Mouse (Mus musculus) C2C12 (cell line): ENCODE measurements around the gene Tle2. TPM values are rescaled to one million over a fixed set of nuclear protein-coding genes. Genes with fewer than 3 reads are reported as not detected.

Experiments
- H3K27me3 ChIP-seq: one replicate; pipeline ENCODE4 v1.6.1; 2011; ENCODE audit not compliant: control insufficient read depth, insufficient read depth, insufficient read length
- H3K36me3 ChIP-seq: one replicate; pipeline ENCODE4 v1.6.1; 2011; ENCODE audit not compliant: control insufficient read depth, insufficient read depth
- H3K4me3 ChIP-seq: one replicate; pipeline ENCODE4 v1.5.1; 2011; ENCODE audit warnings: mild to moderate bottlenecking, control low read depth; ENCODE audit not compliant: poor library complexity, insufficient read depth, severe bottlenecking
- H3K79me2 ChIP-seq: one replicate; pipeline ENCODE4 v1.6.1; 2011; ENCODE audit not compliant: control insufficient read depth, insufficient read depth
- H3K79me3 ChIP-seq: one replicate; pipeline ENCODE4 v1.6.1; 2011; ENCODE audit warnings: low read depth, control low read depth
- H3ac ChIP-seq: one replicate; pipeline ENCODE3; 2011; ENCODE audit warnings: low read depth; ENCODE audit not compliant: control insufficient read depth, insufficient read length
- CEBPB ChIP-seq: IDR thresholded peaks from one replicate; pipeline ENCODE4 v1.6.1; 2011; ENCODE audit warnings: low read depth, mild to moderate bottlenecking, control low read depth, moderate library complexity
- CTCF ChIP-seq: IDR thresholded peaks from one replicate; pipeline ENCODE4 v1.5.1; 2011; ENCODE audit not compliant: control insufficient read depth, insufficient read depth, insufficient read length
- FOSL1 ChIP-seq: IDR thresholded peaks from one replicate; pipeline ENCODE4 v1.8.0; 2011; ENCODE audit warnings: mild to moderate bottlenecking, low read length; ENCODE audit not compliant: poor library complexity, insufficient read depth, severe bottlenecking
- MAX ChIP-seq: IDR thresholded peaks from one replicate; pipeline ENCODE4 v1.6.1; 2011; ENCODE audit warnings: mild to moderate bottlenecking, control low read depth
- MYOD1 ChIP-seq: IDR thresholded peaks from one replicate; pipeline ENCODE4 v1.6.1; 2011; ENCODE audit warnings: low read depth; ENCODE audit not compliant: control insufficient read depth, insufficient read length
- MYOG ChIP-seq: IDR thresholded peaks from one replicate; pipeline ENCODE4 v1.6.1; 2011; ENCODE audit not compliant: control insufficient read depth, insufficient read length; ENCODE audit errors: extremely low read depth
- USF1 ChIP-seq: IDR thresholded peaks from one replicate; pipeline ENCODE4 v1.6.1; 2011; ENCODE audit warnings: low read depth, mild to moderate bottlenecking, control low read depth, moderate library complexity
- polyA plus RNA-seq: library from polyadenylated mRNA; unstranded; fragments of >200 nt; fragmentation: generic; extraction: Trizol; gene quantifications from one replicate; pipeline ENCODE4 v1.2.1, GENCODE M21; 2012; ENCODE audit warnings: missing spikeins

Tle2 gene
- polyA plus RNA-seq, 1 experiment = 7.1 TPM

DNA sequence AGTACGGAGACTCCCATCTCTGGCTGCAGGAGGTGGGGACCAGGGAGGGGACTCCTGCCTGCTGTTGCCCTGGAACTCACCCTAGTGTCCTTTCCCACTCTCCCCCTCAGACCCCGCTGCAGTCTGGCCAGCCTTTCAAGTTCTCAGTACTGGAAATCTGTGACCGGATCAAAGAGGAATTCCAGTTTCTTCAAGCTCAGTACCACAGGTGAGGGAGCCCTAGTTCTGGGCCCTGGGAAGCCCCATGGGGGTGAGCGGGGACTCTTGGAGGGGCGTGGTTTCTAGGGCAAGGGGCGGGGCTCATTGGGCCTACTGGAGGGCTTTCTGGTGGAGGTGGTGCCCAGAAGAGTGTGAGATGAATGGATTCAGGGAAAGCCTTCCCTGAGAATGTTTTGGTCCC is 1.3 kb downstream of the Tle2 start:
- H3ac ChIP-seq = peak overlapping the region; percentile 71
- H3K79me3 ChIP-seq = no peaks in the 10 kb centered on the region
- no peaks in the 10 kb centered on the region for H3K36me3 ChIP-seq
- H3K4me3 ChIP-seq = peak overlapping the region; percentile 49
- H3K27me3 ChIP-seq = no peaks in the 10 kb centered on the region
- TF ChIP-seq CTCF = no peak
- TF ChIP-seq MYOG = no peak
- TF ChIP-seq MAX = no peak
- TF ChIP-seq MYOD1 = no peak
- no peak for TF ChIP-seq USF1
- no peak for TF ChIP-seq CEBPB
- TF ChIP-seq FOSL1 = no peak
- no peaks in the 10 kb centered on the region for H3K79me2 ChIP-seq

DNA sequence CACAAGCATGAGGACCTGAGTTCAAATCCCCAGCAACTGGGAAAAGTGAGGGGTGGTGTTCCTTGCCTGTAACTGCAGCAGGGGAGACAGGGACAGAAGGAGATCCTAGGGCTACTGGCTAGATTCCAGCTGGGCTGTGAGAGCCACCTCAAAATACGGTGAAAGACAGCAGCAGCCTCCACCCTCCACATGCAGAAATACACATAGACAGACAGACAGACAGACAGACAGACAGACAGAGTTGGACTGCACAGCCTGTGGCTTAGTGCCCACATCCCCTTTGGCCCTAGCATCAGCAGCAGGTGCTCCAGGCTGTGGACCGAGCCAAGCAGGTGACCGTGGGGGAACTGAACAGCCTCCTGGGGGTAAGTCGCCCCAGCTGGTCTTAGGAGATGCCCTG is 5.6 kb downstream of the Tle2 start:
- Histone ChIP-seq H3K79me3 (no peaks in the 10 kb centered on the region), H3K36me3 (no peaks in the 10 kb centered on the region), H3K27me3 (no peaks in the 10 kb centered on the region), H3ac (no peak overlapping the region), H3K79me2 (no peaks in the 10 kb centered on the region), H3K4me3 (no peak overlapping the region)
- TF ChIP-seq CTCF (no peak), MYOD1 (no peak), MYOG (no peak), USF1 (no peak), FOSL1 (no peak), MAX (no peak), CEBPB (no peak)

DNA sequence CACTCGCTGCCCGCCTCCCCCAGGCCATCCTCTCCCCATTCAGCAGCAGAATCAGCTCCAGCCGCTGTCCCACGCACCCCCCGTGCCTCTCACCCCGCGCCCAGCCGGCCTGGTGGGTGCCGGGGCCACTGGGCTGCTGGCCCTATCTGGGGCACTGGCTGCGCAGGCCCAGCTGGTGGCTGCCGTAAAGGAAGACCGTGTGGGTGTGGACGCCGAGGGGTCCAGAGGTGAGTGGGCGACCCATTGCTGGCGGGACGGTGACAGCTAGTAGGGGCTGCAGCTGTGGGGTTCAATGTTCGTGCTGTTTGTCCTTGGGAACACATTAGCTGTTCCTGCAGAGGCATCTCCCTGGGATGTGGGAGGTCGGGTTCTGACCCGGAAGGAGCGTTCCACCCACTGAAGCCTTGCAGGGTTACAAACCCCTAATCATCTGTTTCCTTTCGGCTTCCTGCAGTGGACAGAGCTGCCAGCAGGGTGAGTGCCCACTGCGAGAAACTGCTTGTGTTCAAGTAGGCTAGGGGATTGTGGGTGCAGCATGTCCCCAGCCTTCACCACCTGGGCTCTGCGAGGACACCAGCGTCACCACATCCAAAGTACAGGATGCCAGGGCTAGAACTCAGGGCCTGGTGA is 6.2 kb downstream of the Tle2 start:
- H3K79me2 ChIP-seq = no peaks in the 10 kb centered on the region
- no peaks in the 10 kb centered on the region for H3K79me3 ChIP-seq
- H3K4me3 ChIP-seq = no peak overlapping the region
- H3ac ChIP-seq = no peak overlapping the region
- H3K36me3 ChIP-seq = peaks cover 6% of the 10 kb centered on the region
- H3K27me3 ChIP-seq = no peaks in the 10 kb centered on the region
- TF ChIP-seq CEBPB (no peak), FOSL1 (no peak), MYOD1 (no peak)

DNA sequence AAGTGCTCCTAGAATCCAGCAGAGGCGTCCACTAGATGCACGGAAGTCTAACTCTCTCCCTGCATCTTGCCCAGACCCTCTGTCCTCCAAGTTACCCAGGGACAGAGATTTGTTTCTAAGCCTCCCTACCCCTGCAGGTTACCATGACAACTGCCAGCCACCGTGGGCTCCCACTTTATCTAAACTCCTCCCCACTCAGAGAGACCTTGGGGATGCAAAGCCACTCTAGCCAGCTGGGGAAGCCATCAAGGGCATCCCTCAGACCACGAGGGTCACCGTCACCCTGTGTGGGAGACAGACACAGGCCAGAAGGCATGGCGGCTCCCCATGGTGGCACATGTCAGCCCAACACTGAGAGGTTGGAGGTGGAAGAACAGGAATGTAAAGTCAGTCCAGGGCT is 9.0 kb downstream of the Tle2 start:
- Histone ChIP-seq H3K79me3 (no peaks in the 10 kb centered on the region), H3ac (no peak overlapping the region), H3K27me3 (no peaks in the 10 kb centered on the region), H3K4me3 (no peak overlapping the region), H3K79me2 (no peaks in the 10 kb centered on the region), H3K36me3 (peaks cover 7% of the 10 kb centered on the region)
- TF ChIP-seq USF1 = no peak
- TF ChIP-seq FOSL1 = no peak
- no peak for TF ChIP-seq MYOG
- TF ChIP-seq MAX = no peak
- TF ChIP-seq MYOD1 = no peak
- no peak for TF ChIP-seq CEBPB
- no peak for TF ChIP-seq CTCF

DNA sequence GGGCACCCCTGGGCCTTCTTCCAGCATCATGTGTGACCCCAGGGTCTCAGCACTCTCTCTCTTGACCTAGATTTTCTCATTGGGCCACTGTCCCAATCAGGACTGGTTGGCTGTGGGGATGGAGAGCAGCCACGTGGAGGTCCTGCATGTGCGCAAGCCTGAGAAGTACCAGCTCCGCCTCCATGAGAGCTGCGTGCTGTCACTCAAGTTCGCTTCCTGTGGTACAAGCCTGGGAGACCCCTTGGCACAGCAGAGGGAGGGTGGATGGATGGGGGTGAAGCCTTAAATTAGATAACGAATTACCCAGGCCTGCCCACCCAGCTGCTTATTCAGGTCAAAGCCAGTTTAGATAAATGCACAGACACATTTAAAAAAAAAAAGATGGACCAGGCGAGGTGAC is 14.4 kb downstream of the Tle2 start:
- H3K27me3 ChIP-seq = no peaks in the 10 kb centered on the region
- TF ChIP-seq MYOD1 (no peak), USF1 (no peak), MYOG (no peak), CEBPB (no peak), CTCF (no peak), MAX (no peak), FOSL1 (no peak)
- no peak overlapping the region for H3ac ChIP-seq
- no peaks in the 10 kb centered on the region for H3K79me2 ChIP-seq
- H3K4me3 ChIP-seq = no peak overlapping the region
- peaks cover 7% of the 10 kb centered on the region for H3K36me3 ChIP-seq
- no peaks in the 10 kb centered on the region for H3K79me3 ChIP-seq

DNA sequence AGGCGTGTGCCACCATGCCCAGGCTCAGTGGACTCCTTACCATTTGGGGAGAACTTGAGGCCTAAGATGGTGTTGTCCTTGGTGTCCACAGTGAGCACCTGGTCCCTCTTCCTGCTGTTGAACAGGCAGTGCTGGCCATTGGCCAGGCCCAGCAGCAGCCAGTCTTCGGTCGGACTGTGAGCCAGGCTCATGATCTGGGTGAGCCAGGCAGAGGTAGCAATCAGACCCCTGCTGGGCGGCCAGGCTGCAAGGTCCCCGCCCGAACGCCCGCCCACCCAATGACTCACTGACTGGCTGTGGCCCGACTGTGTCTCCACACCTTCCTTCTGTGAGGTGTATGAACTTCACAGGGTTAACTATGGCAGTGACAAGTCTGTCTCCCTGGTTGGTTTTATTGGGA is 17.5 kb downstream of the Tle2 start:
- no peak overlapping the region for H3K4me3 ChIP-seq
- H3K36me3 ChIP-seq = no peaks in the 10 kb centered on the region
- H3K79me3 ChIP-seq = no peaks in the 10 kb centered on the region
- H3ac ChIP-seq = no peak overlapping the region
- H3K79me2 ChIP-seq = no peaks in the 10 kb centered on the region
- TF ChIP-seq MYOG (no peak), CTCF (no peak), MAX (no peak), USF1 (no peak), MYOD1 (no peak), CEBPB (no peak), FOSL1 (no peak)
- no peaks in the 10 kb centered on the region for H3K27me3 ChIP-seq
